Mouse (Mus musculus): ENCODE measurements around the gene Gys1. TPM values are rescaled to one million over a fixed set of nuclear protein-coding genes. Genes with fewer than 3 reads are reported as not detected.

Gene Gys1
- polyA plus RNA-seq, 1 experiment from 2014 or later = 21.7 TPM

DNA sequence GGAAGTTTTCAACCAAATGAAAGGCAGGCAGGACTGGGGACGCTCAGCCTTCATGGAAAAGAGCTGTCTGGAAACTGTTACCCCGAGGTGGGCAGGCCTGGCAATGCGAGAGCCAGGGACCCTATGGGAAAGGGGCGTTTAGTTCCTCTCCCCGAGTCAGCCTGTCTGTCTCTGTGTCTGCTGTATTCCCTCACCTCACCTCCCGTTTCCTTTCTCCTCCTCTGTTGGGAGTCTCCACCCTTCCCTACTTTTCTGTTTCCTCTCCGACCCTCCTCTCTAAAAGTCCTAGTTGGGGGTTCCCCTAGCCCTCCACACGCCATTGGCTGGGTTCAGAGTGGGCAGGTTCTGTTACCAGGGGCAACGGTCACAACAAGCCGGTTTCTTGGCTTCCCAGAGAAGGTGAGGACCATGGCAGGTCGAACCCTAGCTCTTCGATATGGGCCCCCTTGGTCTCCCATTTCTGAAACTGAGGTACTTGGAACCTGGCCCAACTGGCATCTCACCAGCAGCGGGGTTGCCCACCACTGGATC lies 16.6 kb upstream of the Gys1 start:
- no peak overlapping the region for H3K4me3 ChIP-seq (replicated peaks)
- WGBS = 13% methylated on average over 13 of the region's 13 CpGs
- H3K9ac ChIP-seq (replicated peaks) = no peak overlapping the region
- H3K9me3 ChIP-seq (replicated peaks) = no peaks in the 10 kb centered on the region
- H3K4me1 ChIP-seq = peaks cover 20% of the 10 kb centered on the region
- no peak overlapping the region for H3K4me2 ChIP-seq
- peaks cover 89% of the 10 kb centered on the region for H3K27me3 ChIP-seq (replicated peaks)
- H3K36me3 ChIP-seq = peaks cover 25% of the 10 kb centered on the region
- no peak overlapping the region for H3K27ac ChIP-seq (replicated peaks)
- ATAC-seq (ENCODE audit: low FRiP score) = no peak

DNA sequence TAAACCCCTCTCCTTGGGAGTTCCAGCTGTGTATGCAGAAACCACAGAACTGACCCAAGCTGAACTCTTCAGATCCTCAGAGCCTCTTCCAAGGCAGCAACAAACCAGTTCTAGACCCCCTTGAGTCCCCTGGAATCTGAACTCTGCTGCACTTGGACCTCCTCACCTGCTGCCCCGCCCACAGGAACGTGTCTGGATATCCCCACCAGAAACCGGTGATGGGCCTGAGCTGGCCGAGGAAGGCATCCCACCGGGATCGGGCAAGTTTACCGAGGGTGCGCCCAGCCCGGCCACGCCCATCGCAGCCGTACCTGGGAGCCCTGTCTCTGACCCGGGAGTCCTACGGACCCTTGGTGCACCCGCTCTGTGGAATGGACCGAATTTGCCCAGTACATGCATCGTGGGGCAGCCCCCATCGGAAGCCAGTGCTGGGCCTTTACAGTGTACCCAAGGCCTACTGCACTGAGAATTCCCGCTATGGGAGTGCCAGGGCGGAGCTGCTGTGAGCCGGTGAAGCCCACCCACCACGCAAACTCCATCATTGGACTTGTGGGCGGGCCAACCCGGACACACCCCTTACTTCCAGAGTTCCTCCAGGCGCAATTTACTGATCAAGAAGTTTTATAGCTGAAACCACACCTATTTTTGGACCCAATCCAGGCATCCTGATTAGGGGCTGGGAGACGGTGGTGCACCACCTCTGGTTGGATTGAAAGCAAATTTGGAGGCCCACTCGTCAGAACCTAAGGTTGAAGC lies 14.6 kb upstream of the Gys1 start:
- H3K9ac ChIP-seq (replicated peaks) = no peak overlapping the region
- WGBS = 11% methylated on average over 27 of the region's 27 CpGs
- no peaks in the 10 kb centered on the region for H3K9me3 ChIP-seq (replicated peaks)
- peaks cover 69% of the 10 kb centered on the region for H3K27me3 ChIP-seq (replicated peaks)
- H3K4me1 ChIP-seq = peaks cover 6% of the 10 kb centered on the region
- H3K4me2 ChIP-seq = no peak overlapping the region
- H3K36me3 ChIP-seq = peaks cover 45% of the 10 kb centered on the region
- H3K4me3 ChIP-seq (replicated peaks) = no peak overlapping the region
- no peak overlapping the region for H3K27ac ChIP-seq (replicated peaks)
- ATAC-seq (ENCODE audit: low FRiP score) = no peak

DNA sequence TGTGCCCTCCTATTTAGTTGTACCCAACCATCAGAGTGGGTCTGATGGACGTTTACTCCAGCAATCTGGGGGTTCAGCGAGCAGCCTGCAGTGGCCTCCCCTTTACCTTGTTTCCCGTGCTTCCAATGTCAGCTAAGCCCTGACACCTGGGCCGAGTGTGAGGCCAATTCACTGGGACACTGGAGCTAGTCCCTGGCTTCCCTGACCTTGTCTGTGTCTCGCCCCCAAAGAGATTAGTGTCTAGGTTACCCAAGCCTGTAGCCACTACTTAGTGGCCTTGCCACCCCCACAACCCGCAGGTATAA lies 14.1 kb upstream of the Gys1 start, which contains the start of gene Lhb:
TSS of gene Lhb (plus strand) at position 206 of the 305 bp plus-strand sequence.
- Histone ChIP-seq H3K9ac (replicated peaks) (no peak within 1 kb of the TSS), H3K9me3 (replicated peaks) (no peaks in the 10 kb centered on the region), H3K4me3 (replicated peaks) (no peak within 1 kb of the TSS), H3K36me3 (peaks cover 50% of the 10 kb centered on the region), H3K4me1 (peaks cover 3% of the 10 kb centered on the region), H3K27ac (replicated peaks) (no peak within 1 kb of the TSS), H3K4me2 (no peak within 1 kb of the TSS), H3K27me3 (replicated peaks) (peaks cover 64% of the 10 kb centered on the region)
- 55% methylated on average over 6 of the region's 6 CpGs for WGBS
- ATAC-seq (ENCODE audit: low FRiP score) = no peak

DNA sequence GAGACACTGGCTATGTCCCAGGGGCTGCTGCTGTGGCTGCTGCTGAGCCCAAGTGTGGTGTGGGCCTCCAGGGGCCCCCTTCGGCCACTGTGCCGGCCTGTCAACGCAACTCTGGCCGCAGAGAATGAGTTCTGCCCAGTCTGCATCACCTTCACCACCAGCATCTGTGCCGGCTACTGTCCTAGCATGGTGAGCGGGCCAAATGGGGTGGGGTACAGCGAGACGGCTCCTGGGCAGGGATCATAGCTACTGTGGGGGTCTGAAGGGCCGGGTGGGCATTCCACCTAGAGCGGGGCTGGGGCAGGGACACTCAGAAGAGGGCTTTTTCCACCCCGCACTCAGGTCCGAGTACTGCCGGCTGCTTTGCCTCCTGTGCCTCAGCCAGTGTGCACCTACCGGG lies 13.4 kb upstream of the Gys1 start:
- Histone ChIP-seq H3K27ac (replicated peaks) (no peak overlapping the region), H3K9ac (replicated peaks) (no peak overlapping the region), H3K4me3 (replicated peaks) (no peak overlapping the region), H3K4me2 (no peak overlapping the region), H3K27me3 (replicated peaks) (peaks cover 57% of the 10 kb centered on the region), H3K4me1 (no peaks in the 10 kb centered on the region), H3K36me3 (peaks cover 54% of the 10 kb centered on the region), H3K9me3 (replicated peaks) (no peaks in the 10 kb centered on the region)
- ATAC-seq (ENCODE audit: low FRiP score) = no peak
- WGBS = 93% methylated on average over 14 of the region's 14 CpGs

DNA sequence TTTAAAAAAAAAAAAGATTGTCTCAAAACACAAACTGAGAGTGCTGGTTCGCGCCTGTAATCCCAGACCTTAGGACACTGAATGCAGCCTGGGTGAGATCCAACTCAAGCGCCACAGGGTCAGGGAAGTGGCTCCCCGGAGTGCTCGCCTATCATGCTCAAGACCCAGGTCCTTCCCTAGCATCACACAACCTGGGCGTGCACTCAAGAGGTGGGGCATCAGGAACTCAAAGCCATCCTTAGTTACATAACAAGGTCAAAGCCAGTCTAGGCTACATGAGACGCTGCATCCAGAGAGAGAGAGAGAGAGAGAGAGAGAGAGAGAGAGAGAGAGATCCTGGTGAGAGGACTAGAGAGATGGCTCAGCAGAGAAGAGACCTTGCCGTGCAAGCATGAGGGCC lies 8.1 kb upstream of the Gys1 start:
- Histone ChIP-seq H3K36me3 (peaks cover 95% of the 10 kb centered on the region), H3K9me3 (replicated peaks) (no peaks in the 10 kb centered on the region), H3K4me1 (0 out of 2 replicates have a peak, but pooled peaks cover 2% of the 10 kb centered on the region), H3K27me3 (replicated peaks) (peaks cover 4% of the 10 kb centered on the region), H3K27ac (replicated peaks) (no peak overlapping the region), H3K4me3 (replicated peaks) (no peak overlapping the region), H3K9ac (replicated peaks) (no peak overlapping the region), H3K4me2 (no peak overlapping the region)
- no peak for ATAC-seq (ENCODE audit: low FRiP score)
- 94% methylated on average over 8 of the region's 8 CpGs for WGBS

DNA sequence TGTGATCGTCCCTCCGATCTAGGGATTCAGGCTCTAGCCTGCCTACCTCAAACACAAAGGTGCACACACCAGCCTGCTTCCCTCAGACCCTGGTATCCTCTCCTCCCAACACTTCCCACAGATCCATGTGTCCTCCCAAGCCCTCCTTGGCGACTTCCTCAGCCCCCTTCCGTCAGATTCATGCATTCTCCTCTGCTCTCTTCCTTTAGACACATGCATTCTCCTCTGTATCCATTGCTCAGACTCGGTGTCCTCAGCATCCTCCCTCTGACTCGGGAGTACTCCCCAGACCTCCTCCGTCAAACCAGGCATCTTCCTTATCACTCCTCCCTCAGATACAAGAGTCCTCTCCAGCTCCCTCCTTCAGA lies 825 bp upstream of the Gys1 start:
- H3K4me3 ChIP-seq (replicated peaks) = peak overlapping the region; percentile 84
- H3K9me3 ChIP-seq (replicated peaks) = no peaks in the 10 kb centered on the region
- H3K9ac ChIP-seq (replicated peaks) = peak overlapping the region; percentile 86
- 0 out of 2 replicates have a peak, but pooled peaks have one; percentile 0 for ATAC-seq (ENCODE audit: low FRiP score)
- no peaks in the 10 kb centered on the region for H3K27me3 ChIP-seq (replicated peaks)
- under 1% methylated on average over 7 of the region's 7 CpGs for WGBS
- peak overlapping the region; percentile 98 for H3K4me2 ChIP-seq
- H3K36me3 ChIP-seq = peaks cover 29% of the 10 kb centered on the region
- H3K4me1 ChIP-seq = peaks cover 48% of the 10 kb centered on the region
- peak overlapping the region; percentile 89 for H3K27ac ChIP-seq (replicated peaks)

DNA sequence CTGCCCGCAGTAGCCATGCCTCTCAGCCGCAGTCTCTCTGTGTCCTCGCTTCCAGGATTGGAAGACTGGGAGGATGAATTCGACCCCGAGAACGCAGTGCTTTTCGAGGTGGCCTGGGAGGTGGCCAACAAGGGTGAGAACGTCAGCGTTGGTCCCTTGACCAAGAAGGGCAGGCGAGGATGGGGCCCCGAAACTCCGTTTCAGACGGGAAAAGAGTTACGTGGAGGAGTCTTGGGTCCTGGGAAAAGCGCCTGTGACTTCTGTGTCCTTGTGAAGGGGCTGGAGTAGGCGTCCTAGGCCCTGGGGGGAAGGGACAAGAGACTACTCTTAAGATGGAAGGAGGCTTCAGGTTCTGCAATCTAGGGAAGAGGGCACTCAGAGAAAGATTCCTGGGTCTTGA lies 394 bp downstream of the Gys1 start:
- Histone ChIP-seq H3K27ac (replicated peaks) (peak overlapping the region; percentile 80), H3K9ac (replicated peaks) (peak overlapping the region; percentile 76), H3K4me1 (peaks cover 48% of the 10 kb centered on the region), H3K27me3 (replicated peaks) (no peaks in the 10 kb centered on the region), H3K36me3 (0 out of 2 replicates have a peak, but pooled peaks cover 18% of the 10 kb centered on the region), H3K4me3 (replicated peaks) (peak overlapping the region; percentile 84), H3K9me3 (replicated peaks) (no peaks in the 10 kb centered on the region), H3K4me2 (peak overlapping the region; percentile 98)
- 3% methylated on average over 16 of the region's 16 CpGs for whole genome bisulfite sequencing
- ATAC-seq (ENCODE audit: low FRiP score) = peak; percentile 23; the same call in 1 of the 2 replicates

DNA sequence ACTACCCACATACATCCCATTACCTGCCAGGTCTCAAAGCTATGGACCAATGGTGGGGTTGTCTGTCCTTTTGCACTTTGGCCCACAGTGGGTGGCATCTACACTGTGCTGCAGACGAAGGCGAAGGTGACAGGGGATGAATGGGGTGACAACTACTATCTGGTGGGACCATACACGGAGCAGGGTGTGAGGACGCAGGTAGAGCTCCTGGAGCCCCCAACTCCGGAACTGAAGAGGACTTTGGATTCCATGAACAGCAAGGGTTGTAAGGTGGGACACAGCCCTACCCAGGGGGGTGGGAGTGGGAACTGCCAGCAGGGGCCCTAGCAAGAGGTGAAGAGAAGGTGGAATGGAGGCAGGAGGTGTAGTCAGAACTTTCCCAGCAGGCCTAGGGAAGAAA lies 1.8 kb downstream of the Gys1 start:
- no peak for ATAC-seq (ENCODE audit: low FRiP score)
- H3K4me1 ChIP-seq = peaks cover 47% of the 10 kb centered on the region
- H3K9ac ChIP-seq (replicated peaks) = no peak overlapping the region
- H3K27ac ChIP-seq (replicated peaks) = no peak overlapping the region
- WGBS = 91% methylated on average over 5 of the region's 5 CpGs
- H3K27me3 ChIP-seq (replicated peaks) = no peaks in the 10 kb centered on the region
- H3K4me2 ChIP-seq = peak overlapping the region; percentile 98
- H3K36me3 ChIP-seq = 0 out of 2 replicates have a peak, but pooled peaks cover 13% of the 10 kb centered on the region
- H3K4me3 ChIP-seq (replicated peaks) = 0 out of 2 replicates have a peak overlapping the region, but pooled peaks have one; percentile 1
- no peaks in the 10 kb centered on the region for H3K9me3 ChIP-seq (replicated peaks)

DNA sequence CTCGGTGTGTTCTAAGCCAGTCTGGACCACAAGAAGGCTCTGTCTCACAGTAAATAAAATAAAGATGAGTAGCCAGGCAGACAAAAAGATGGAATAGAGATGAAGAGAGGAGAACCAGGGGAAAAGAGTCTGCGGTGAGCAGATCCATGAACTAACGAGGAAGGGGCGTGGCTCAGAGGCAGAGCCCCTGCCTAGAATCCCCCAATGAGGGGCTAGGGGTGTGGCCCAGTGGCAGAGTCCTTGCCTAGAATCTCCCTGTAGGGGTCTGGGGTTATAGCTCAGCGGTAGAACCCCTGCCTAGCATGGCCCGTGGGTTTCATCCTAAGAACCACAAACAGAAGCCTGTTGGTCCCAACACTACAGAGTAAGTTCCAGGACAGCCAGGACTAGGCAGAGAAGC lies 2.4 kb downstream of the Gys1 start:
- Histone ChIP-seq H3K4me1 (peaks cover 44% of the 10 kb centered on the region), H3K36me3 (0 out of 2 replicates have a peak, but pooled peaks cover 8% of the 10 kb centered on the region), H3K27me3 (replicated peaks) (no peaks in the 10 kb centered on the region), H3K9me3 (replicated peaks) (no peaks in the 10 kb centered on the region), H3K27ac (replicated peaks) (no peak overlapping the region), H3K4me3 (replicated peaks) (no peak overlapping the region), H3K9ac (replicated peaks) (no peak overlapping the region), H3K4me2 (no peak overlapping the region)
- WGBS = 39% methylated on average over 6 of the region's 6 CpGs
- ATAC-seq (ENCODE audit: low FRiP score) = no peak

DNA sequence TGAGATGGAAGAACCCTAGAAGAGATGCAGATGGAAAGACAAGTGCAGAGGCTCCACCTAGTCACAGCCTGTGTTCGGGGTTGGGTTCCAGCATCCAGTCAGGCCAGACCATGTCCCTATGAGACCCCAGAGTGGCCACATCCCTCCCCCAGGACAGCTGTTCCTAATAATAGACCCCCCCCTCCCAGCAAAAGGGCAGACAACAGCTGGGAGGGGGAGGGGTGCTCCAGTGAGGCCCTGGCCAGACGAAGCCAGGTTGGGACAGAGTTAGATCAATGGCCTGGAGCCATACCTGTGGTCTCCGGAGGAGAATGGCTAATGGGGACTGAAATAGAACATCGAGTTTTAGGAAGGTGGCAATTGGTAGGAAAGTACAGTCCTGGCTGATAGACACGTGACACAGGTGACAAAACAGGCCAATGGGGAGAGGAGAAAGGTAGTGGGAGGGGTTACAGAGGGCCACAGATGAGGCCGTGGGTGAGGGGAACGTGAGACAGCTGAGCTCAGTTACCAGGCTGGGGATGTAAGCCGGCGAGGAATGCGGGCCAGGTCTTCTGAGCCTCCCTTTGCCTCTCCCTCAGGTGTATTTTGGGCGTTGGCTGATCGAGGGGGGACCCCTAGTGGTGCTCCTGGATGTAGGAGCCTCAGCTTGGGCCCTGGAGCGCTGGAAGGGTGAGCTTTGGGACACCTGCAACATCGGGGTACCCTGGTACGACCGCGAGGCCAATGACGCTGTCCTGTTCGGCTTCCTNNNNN lies 3.1 kb downstream of the Gys1 start, which contains the start of gene Ruvbl2:
TSS of gene Ruvbl2 (minus strand) at position 576 of the 756 bp plus-strand sequence.
- 21% methylated on average over 19 of the region's 19 CpGs for WGBS
- H3K4me2 ChIP-seq = peak within 1 kb of the TSS; percentile 30
- no peaks in the 10 kb centered on the region for H3K27me3 ChIP-seq (replicated peaks)
- peaks cover 43% of the 10 kb centered on the region for H3K4me1 ChIP-seq
- H3K4me3 ChIP-seq (replicated peaks) = no peak within 1 kb of the TSS
- no peak within 1 kb of the TSS for H3K9ac ChIP-seq (replicated peaks)
- H3K9me3 ChIP-seq (replicated peaks) = no peaks in the 10 kb centered on the region
- peaks cover 12% of the 10 kb centered on the region for H3K36me3 ChIP-seq
- ATAC-seq (ENCODE audit: low FRiP score) = no peak
- no peak within 1 kb of the TSS for H3K27ac ChIP-seq (replicated peaks)

DNA sequence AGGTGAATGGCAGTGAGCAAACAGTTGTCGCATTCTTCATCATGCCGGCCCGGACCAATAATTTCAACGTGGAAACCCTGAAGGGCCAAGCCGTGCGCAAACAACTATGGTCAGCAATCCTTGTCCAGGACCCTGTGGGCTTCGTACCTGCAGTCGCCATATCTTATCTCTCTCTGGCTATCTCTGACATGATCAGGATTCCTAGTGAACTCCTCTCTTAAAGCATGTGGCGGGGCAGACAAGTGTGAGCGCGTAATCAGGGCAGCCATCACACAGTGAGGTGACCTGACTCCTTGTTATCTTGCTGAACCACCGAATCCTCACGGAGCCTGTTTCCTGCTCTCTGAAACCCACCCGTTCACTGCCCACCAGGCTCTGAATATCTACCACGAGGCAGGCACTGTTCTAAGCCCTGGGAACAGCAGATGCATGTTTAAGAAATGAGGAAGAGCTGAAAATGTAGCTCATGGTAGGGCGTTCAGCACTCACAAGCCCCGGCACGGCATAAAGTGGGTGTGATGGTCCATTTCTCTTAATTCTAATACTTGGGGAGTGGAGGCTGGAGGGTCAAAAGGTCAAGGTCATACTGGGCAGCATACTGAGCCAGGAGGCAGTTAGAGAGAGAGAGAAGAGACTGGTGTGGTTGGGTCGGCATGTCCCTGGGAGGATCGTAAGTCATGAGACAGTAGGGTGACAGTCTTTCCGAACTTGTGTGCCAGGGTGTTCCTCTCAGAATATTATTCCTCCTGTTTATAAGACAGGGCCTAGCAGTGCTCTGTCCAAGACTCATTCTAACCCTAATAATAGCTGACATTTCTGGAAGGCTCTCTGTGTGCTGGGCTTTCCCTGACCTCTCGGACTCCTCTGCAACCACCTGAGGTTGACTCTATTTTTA lies 9.1 kb downstream of the Gys1 start:
- H3K4me2 ChIP-seq = no peak overlapping the region
- H3K9me3 ChIP-seq (replicated peaks) = no peaks in the 10 kb centered on the region
- H3K9ac ChIP-seq (replicated peaks) = no peak overlapping the region
- H3K27me3 ChIP-seq (replicated peaks) = no peaks in the 10 kb centered on the region
- peaks cover 47% of the 10 kb centered on the region for H3K36me3 ChIP-seq
- no peak overlapping the region for H3K27ac ChIP-seq (replicated peaks)
- H3K4me1 ChIP-seq = 0 out of 2 replicates have a peak, but pooled peaks cover 2% of the 10 kb centered on the region
- 91% methylated on average over 22 of the region's 22 CpGs for WGBS
- ATAC-seq (ENCODE audit: low FRiP score) = no peak
- H3K4me3 ChIP-seq (replicated peaks) = no peak overlapping the region

All from neural tube, embryonic 15.5 days (tissue).